Mouse (Mus musculus): Measurements from ENCODE around the gene Grik1.

Grik1 gene

DNA sequence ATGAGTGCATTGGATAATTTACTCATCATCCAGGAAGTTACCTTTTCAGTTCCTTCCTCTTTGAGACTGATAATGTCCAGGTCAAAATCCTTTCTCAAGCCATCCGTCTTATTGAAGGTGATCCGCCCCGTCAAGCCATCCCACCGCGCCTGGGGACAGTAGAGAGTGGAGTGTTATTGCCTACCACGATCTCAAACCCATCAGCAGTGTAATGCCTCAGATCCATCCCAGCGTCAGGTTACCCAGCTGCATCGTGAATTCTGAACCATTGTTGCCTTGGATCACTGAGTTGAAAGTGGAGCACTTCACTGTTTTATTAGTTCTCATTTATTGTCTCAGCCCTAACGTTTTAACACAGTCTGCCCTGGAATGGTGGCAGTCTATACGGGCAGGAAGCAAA, 332.6 kb downstream of the Grik1 start:
- no peak for DNase-seq (ENCODE audit: low spot score)

DNA sequence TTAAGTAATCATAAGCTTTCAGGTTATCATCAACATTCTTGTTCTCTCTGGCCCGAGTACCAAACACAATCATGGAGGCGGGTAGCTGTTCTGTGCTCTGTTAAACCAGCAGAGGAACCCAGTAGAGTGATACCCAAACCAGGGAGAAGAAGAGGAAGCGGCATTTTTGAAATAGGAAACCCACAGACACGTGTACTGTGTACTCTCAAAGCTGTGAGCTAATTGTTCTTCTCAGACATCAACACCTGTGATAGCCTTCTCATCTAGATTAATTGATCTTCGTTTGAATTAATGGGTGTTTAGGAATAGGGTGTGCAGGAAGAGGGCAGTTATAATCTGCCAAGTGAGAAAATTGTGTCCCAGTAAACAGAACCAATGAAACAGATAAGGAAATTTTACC, 333.9 kb downstream of the Grik1 start:
- DNase-seq (ENCODE audit: low spot score), result no peak

DNA sequence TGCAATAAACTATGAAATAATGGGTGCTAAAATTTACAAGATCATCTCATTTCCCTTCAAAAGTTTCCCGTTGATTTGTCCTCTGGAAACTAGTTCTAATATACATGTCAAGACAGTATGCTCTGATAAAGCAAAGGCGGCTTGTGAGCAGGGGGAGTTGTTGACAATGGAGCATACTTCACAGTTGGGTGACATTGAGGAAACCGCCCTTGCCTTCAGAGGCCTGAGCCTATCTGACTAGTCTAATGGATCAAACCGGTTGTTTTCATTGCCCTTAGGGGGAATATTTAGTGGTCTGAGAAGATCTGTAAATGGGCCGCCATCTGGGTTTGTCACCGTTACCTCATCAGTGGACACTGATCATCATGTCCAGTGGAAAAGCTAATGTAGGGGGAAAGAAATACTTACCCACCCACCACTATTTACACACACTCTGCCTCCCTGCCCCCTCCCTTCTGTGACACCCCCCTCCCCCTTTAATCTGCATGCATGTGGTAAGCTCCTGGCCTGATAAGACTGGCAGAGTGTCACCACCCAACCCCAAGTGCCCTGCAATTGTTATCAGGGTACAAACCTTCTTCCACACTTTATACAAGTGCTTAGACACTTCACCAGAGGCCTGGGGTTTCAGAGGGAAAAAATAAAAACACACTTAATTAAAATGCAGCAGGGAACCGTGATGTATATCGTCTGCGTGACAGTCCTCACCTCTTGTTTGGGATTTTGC, 335.2 kb downstream of the Grik1 start:
- DNase-seq (ENCODE audit: low spot score), result no peak

DNA sequence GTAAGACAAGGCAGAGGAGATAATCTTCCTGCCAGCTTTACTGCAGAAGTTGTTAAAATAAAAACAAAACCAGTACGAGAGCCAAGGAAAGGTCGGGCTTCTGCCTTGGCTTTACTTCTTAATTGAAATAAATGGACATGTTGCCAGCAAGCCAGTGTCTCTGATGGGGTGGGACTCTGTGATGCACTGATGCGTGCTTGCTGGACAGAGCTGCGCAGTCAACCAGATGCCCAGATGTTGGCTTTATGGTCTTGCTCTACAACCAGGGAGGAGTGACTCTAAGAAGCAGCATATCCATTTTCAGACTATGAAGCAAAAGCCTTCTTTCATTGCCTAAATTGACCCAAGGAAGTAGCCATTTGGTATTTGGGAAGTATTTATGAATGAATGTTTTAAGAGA, 336.9 kb downstream of the Grik1 start:
- DNase-seq (ENCODE audit: low spot score), result no peak

DNA sequence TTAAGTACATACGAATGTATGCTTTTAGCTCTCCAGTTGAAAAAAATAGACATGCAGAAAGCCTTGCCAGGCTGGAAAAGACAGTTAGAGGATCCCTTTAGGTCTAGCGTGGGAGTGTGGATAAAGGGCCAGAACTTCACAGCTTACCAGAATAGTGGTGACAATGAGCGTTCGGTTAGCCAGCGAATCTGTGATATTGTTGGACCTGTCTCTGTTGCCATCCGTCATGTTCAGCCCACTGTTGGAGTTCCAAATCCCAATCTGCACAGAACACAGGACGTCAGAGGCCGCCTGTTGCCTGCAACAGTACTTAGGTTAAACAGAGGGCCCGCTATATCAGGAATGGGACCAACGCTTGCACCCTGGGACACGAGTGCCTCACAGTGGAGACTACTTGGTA, 340.2 kb downstream of the Grik1 start:
- DNase-seq (ENCODE audit: low spot score), result no peak

DNA sequence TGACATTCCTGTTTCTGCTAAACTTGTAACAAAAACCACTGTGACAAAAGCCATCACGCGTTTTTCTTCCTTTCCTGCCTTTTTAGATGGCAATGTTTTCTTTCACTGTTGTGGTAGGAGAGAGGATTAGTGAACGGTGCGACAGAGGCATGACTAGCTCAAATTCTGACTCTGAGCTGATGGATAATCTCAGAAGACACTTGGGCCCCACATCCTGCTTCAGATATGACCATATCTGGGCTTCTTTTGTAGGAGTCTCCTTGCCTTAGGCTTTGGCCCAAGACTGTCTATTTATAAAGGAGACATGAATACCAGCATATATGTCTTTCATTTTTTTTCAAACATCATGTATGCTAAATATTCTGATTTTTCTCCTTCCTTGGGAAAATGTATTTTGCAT, 341.9 kb downstream of the Grik1 start:
- DNase-seq (ENCODE audit: low spot score), result no peak

DNA sequence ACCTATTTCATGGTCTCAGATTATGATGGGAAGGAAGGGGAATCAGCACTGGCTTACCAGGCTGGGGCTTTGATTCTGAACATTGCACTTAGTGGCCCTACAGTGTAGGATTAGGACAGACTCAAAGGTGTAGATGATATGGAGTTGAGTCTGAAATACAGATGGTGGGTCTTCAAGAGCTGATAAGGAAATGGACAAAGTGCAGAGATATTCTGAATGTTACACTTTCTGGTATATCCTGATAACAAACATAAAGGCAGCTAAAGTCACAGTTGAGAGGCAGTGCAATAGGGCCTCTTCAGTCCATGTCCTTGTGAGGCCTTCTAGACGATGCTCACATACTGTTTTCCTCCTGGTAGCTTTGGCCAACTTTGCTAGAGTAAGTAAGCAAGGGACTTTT, 345.7 kb downstream of the Grik1 start:
- no peak for DNase-seq (ENCODE audit: low spot score)

DNA sequence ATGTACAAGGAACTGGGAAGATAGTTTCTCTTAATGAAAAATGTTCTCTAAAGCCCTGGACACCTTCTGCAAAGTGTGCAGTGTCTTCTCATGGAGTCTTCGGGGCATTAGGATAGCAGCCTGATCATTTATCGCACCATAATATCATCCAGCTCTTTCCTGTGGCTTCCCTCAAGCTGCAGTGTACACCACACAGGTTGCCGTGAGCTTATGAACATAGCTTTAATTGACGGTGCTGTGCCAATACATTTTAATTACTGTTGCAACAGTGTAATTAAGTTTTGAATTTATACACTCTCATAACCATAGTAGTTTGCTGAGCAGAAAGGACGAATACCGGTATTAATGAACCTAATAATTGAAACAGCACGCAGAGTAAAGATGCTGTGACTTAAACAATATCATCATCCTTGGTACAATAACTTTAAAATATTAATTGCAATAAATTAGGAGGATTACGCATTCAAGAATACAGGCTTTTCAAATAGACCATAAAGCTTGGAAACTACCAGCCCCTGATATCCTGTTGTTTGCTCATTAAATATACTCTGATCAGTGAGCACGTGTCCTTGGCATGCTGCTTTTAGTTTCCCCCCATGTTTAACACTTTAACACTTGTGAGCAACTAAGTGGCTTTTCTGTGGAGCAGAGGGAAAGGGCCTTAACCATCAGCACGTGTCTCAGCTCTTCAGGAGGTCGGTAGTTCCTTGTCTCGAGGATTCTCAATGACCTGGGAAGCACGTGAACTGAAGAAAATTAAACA, 347.8 kb downstream of the Grik1 start:
- no peak for DNase-seq (ENCODE audit: low spot score)

DNA sequence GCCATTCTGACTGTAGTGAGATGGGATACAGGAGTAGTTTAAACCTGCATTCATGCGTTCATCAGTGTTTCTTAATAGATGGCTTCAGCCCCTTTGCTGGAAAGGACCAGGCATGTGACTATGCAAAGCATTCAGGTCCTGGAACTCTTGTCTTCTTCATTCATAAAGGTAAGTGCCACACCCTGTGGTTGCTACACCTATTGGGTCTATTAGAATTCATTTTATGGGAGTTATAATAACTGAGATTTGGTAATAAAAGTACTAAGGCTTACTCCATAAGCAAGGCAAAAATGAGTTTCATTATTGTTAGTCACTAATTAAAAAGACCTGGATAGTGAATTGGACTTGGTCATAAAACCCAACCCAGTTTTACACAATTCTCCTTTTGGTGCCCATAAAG, 355.4 kb downstream of the Grik1 start:
- no peak for DNase-seq (ENCODE audit: low spot score)

DNA sequence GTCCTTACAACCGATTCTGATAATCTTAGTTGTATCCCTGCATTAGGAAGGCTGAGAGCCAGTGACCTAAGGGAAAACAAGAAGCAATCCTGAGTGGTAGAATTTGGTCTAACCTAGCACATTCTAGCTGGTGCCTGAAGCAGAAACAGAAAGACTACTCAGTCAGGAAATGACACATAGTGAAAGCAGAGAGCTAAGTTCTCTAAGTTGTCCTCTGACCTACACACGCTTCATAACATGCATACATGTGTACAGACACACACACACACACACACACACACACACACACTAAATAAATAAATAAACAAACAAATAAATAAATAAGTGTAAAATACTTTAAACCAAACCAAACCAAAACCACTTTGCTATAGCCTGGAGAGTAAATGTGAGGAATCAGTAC, 358.7 kb downstream of the Grik1 start:
- DNase-seq (ENCODE audit: low spot score), result no peak

DNA sequence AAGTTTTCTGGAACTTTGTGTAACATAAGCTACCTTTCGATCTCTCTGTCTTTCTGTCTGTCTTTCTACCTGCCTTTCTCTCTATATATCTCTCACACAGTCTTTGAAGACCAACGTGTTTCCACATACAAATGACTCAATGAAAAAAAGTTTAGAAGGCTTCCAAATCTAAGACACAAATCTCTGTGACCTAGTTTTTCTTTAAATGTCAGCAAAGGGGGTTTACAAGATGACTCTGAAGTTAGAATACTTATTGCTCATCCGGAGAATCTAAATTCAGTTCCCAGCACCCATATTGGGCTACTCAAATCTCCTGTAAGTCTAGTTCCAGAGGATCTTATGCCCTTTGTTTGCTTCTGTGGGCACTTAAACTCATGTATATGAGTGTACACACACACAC, 359.5 kb downstream of the Grik1 start:
- DNase-seq (ENCODE audit: low spot score), result no peak

DNA sequence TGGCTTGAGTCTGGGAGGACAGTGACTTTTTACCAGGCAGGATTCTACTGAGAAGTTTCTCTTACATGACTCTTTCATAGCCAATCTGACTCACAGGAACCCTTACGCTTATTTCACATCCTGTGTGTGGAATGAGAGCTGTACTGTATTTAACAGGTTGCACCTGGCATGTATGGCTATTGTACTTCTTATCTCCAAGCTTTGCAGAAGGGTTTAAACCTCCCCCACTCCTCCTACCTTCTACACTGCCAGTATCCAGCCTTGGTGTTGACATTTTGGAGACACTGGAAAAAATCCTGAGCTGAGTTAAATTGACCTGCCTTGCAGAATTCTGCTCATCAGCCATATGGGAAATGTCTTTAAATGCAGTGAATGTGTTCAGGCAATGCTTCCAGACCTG, 361.4 kb downstream of the Grik1 start:
- DNase-seq (ENCODE audit: low spot score), result no peak

DNA sequence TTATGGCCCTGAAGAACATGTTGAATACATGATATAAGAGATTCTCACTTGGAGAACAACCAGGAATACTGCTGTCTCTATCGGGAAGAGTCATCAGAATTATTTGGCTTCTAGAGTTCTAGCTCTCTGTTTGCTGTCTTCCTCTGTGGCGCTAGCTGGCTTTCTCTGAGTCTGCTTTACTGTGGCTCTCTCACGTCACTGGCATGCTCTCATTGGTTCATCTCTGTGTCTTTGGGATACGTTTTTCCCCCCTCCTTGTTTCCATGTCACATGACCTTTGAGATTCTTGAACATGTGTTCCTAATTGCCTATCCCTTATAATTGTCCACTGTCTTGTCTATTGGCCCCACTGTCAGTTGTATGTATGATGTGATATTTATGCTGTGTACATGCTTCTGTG, 372.2 kb downstream of the Grik1 start:
- DNase-seq (ENCODE audit: low spot score), result no peak

DNA sequence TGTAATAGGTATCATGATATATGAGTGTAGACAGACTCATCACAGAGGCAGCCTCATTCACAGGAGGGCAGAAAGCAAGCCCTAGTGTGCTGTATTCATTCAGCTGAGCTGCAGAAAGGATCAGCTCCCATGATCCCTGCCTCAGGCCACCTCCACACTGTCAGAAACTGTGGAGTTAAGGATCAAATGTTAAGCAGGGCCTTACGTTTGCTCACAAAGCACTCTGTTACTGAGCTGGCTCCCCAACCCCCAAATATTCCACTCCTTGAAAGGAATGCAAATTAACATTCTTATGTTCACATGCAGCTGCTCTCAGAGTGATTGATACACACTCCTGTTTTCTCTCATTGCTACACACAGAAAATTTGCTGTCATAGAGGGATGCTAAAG, 372.9 kb downstream of the Grik1 start:
- no peak for DNase-seq (ENCODE audit: low spot score)

DNA sequence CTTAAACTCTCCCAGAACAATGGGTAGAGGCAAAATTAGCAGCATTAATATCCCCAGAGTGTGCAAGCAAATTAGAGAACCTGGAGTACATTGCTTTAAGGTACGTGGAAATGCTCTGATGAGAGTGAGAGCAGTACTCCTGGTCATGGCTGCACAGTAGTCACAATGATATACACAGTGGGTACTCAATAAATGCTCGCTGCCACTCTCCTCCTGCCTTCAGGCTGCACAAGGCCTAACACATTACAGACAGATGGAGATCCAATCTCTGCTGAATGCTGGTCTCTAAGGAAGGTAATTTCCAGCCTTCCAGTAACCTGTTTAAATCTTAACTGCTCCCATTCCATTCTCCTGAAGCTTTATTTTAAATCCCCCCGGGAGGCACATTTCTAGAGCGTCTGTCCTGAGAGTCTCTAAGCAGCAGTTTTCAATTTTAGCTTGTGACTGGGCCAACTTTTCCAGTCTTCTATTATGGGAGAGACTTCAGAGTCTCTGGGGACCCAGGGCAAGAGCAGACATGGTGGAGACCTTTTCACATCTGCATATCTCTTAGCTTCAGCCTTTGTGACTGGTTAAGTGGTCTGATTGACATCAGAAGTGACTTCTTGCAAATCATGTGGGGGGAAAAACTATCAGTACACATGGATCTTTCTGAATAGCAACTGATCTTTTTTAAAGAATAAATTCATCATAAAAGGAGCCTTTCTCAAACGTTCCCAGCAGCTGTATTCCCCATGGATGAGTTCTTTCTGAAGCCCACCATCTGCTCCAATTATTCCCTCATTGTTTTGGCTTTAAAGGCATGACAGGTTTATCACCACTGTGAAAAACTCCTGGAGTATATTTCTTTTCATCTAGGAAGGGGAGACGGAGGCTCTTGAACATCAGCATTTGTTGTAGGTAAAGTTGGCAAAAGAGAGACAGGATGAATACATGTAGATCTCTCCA, 373.6 kb downstream of the Grik1 start:
- DNase-seq (ENCODE audit: low spot score), result no peak

DNA sequence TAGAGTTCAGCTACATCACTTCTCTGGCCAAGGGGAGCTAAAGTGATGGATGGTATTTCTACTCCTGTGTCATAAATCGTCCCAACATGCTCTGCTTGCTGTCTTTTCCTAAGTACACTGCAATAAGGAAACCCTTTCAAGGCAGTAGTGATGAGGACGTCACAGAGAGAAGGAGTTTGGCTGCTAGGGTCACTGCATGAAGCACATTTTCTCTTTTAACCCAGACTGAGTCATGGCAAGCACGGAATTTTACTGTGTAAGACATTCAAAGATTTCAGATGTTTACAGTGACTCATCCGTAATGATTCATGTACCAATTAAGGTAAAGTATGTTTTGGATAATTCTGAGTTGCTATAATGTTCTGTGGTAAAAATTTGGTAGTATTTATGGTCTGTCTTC, 374.9 kb downstream of the Grik1 start:
- no peak for DNase-seq (ENCODE audit: low spot score)

DNA sequence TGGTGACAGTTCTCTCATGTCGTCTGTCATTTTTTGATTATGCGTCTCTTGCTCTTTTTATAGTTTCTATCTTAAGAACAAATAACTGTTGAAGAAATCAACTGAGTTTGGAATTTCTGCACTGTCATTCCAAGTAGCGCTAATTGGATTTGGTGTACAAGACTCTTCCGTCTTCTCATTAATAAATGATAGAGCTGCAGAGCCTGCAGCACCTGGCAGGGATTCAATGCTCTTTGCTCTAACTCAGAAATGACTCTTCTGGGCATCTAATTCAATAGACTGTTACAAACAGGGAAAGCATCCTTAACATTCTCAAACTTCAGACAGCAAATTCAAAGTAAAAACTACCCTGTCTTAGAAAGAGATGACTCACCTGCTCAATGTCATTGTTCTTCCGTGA, 376.3 kb downstream of the Grik1 start:
- no peak for DNase-seq (ENCODE audit: low spot score)

DNA sequence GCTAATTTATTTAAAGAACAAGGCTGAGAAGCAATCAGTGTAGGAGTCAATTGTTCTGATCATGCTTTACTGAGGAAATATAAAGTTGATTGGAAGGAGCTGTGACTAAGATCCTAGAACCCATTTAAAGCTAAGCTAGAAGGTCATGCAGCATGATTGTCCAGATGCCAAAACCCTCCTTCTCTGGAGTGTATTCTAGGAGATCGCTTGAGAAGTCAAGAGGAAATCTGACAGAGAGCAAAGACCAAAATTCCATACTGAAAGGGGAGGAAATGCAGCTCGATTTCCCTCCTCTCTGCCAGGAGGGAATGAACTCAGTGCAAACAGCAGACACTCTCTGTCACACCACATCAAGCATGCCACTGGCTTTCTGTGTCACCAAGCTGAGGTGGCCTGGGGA, 378.9 kb downstream of the Grik1 start:
- no peak for DNase-seq (ENCODE audit: low spot score)

DNA sequence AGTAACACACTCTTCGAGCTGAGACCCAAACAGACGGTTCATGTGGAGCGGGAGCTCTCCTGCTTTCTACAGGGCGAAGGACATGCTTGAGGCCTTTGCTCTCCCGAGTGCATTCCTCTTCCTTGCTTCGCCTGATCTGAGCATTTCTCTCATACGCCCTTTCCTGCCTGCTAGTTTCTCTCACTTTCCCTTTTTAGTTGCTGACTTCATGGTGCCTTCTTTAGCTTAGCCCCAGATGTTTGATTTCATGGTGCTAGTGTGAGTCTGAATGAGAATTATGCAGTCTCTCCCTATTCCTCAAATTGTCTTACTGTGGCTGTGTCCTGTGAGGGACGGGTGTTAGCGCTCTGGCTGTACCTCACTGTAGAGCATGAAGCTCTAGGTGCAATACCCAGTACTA, 388.0 kb downstream of the Grik1 start:
- no peak for DNase-seq (ENCODE audit: low spot score)

DNA sequence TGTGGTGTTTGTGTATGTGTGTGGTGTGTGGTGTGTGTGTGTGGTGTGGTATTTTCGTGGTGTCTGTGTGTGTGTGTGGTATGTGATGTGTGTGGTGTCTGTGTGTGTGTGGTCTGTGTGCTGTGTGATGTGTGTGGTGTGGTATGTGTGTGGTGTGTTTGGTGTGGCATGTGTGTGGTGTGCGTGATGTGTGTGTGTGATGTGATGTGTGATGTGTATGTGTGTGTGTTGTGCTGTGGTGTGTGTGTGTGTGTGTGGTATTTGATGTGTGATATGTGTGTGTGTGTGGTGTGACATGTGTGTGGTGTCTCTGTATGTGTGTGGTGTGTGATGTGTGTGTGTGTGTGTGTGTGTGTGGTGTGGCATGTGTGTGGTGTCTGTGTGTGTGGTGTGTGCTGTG, 388.9 kb downstream of the Grik1 start:
- DNase-seq (ENCODE audit: low spot score), result no peak

DNA sequence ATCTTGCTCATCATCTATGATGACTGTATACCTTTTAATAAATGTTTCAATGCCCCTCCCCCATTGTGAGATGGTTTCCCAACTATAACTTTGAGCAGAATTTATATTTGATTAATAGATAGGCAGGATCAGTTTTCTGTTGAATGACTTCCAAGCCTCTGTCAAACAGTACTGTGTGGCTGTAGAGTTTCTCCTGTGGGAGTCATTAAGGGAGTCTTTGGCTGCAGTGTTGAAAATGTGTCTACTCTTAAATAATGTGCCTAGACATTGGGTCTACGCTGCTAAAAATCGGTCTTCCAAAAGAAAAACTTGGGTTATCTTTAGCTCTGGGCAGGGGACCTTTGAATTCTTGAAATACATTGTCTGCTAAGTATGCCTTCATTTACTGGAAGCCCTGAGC, 414.1 kb downstream of the Grik1 start:
- no peak for DNase-seq (ENCODE audit: low spot score)

DNA sequence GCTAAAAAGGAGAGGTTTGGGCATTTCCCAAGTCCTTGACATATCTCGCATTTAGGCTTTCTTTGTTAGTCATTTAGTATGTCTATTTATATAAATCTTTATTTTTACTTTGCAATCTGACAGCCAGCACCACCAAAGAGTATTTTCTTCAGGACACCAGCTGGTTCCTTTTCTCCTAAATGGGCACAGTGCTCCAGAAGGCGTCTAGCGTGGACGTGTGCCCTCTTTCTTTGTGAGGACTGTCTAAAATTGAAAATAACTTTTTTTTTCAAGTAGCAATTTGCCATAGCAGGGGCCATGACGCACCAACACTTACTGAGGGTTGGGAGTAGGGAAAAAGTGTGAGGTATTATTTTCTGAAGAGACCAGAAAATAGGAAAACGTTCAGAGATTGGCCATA, 425.5 kb downstream of the Grik1 start:
- DNase-seq (ENCODE audit: low spot score), result no peak

DNA sequence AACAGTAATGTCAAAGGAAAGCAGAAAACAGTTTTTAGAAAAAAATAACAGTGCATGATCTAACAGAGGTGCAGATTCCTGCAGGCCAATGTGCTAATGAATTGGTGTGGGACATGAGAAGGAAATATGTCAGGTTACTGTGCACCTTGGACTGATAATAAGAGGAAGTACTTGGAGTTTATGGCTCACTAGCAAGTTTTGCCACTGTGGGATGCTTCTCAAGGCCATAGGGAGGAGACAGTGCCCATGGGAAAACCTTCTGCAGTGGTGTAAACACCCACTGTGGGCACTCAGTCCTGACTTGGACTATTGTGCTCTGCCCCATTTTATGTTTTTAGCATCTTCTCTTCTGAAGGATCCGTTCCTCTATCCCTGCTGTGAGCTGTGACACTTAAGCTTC, 428.3 kb downstream of the Grik1 start:
- DNase-seq (ENCODE audit: low spot score), result no peak
